Mouse (Mus musculus): ENCODE measurements at regions not wholly inside any gene's neighbourhood (a gene's known extent, or its start where the extent isn't known, plus 50 kb on each side); places are given as distances from the start of the nearest gene placed in this dataset.

DNA sequence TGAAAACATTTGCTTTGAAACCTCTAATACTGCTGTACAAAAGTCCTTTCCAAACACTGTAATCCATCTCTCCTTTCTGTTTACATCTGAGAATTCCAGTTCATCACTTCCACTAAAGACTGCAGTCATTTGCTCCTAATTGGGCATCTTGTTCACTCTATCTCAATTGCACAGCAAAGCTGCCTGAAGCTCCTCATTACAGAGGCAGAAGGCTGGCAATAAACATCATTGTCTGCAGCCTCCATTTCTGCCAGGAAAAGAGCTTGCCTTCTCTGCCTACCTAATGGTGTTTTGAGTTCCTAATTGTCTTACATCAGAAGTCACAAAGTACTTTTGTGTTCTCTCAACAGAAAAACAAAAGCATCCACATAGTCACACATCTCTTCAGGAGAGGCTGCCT is 207.7 kb downstream of the Kcnj2 start:
- in situ Hi-C loops (cut with MboI; ENCODE audit: low sequenced_read_pairs), result no loop called here

DNA sequence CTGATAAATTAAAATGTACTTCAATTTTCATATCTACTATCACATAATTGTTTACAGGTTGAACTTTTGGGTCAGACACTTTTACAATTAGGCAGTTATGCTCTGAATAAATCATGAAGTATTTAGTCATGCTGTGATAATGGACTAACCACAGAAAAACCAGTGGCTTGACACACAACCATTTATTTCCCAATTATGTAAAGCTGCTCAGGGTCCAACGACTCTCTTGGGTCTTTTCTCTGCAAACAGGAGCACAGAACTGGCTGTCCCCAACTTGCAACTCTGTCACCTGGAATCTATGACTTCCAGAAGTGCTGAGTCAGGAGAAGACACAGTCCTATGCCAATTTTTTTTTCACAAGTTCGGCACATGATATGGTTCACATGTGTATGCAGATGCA is 214.8 kb downstream of the Kcnj2 start:
- in situ Hi-C loops (cut with MboI; ENCODE audit: low sequenced_read_pairs), result no loop called here

DNA sequence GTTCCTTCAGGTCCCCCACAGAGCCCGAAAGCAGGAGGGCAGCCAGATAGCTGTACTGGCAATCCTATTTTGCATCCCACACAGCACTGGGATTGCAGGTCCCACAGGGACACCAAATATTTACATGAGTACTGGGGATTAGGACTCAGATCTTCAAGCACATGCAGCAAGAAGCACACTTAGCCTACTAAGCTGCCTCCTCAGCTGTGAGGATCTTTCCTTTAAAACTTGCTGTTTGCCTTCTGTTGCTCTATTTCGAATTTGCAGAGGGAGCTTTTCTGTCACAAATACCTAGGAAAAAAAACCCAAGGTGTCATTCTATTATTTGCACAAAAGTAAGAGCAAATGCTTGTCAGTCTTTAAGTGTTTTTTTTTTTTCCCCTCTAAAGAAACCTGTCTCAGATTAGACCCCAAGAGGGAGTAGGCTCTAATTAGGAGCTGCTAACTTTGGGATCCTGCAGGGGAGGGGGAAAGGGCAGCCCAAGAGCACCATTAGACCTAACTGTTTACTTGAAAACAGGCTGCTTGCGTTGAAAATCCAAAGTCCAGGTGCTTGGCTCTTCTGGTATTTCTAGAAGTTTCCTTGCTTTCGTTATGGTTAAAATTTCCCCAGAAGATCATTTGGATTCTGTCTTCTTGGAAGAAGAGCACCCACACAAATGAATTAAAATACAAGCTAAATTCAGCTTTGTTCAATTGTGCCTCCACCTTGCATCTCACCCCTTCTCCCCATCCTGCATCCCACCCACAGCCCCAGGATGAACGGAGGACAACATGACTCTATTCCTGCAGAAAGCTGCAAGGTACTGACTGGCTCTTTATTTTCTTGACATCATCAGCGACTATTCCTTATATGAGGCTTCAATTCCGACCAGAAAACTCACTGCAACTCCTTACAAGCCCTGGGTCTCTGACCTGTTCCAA is 215.5 kb downstream of the Kcnj2 start:
- in situ Hi-C loops (cut with MboI; ENCODE audit: low sequenced_read_pairs), result no loop called here

DNA sequence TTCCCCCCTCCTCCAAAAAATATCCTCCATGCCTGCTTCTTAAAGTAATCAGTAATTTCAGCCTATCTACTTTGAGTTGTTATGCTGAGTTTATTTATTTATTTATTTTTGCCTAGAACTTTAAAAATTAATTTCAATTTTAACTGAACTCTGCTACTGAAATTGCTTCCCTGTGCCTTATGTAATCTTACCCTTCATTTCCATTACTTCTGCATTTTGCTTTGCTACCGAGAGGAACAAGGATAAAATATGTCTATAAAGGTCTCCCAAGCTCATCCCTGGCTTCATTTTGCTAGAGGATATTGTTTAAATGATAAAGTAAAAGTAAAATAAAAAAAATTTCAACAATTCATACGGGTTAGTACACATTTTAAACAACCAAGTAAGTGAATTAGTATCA is 216.3 kb downstream of the Kcnj2 start:
- in situ Hi-C loops (cut with MboI; ENCODE audit: low sequenced_read_pairs), result no loop called here

DNA sequence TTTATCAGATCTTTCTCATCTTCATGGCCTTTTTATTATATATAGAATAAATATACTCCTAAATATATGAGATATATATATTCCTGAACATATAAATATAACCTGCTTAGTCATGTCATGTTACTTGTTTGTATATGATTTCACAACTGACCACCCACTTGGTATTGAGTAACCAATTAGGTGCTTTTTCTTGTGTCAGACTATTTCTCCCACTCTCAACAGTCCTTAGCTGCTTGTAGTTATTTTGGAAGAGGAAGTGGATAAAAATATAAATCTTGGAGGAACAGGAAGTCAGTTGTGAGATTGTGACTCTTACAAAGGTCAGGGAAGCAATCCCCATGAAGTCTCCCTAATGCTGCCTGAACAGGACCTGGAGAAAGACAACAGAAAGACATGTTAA is 224.6 kb downstream of the Kcnj2 start:
- in situ Hi-C loops (cut with MboI; ENCODE audit: low sequenced_read_pairs), result no loop called here

DNA sequence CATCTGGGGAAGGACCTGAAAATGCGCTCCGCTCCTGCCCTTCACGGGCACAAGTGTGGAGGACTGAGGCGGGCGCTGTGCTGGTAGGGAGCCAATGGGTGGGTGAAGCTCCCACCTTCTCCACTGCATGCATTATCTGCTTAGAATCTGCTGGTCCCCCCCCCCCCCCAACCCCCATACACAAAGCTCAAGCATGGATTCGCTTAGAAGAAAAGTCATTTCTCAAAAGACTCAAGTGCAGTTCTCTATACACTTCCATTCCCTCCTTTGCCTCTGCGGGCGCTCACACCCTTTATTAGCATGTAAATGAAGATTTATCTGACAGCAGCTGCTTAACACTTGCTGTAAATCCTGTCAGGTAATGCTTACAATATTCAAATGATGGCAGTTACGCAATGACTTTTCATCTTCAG is 230.4 kb downstream of the Kcnj2 start:
- in situ Hi-C loops (cut with MboI; ENCODE audit: low sequenced_read_pairs), result no loop called here

DNA sequence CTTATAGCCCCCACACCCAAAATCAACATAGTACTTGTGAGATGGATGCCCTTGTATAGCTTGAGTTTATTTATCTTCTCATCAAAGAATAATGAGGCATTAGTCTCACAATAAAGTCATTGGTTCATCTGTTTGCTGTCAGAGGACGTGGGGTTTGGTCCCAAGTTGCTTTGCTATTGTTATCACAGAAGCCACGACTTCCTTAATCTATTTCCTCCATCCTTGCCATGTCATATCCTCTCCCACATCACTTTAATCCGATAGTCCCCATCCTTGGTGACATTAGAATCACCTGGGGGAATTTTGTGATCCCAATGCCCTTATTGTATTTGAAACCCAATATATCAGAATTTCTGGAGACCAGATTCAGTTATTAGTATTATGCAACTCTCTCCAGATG is 246.8 kb downstream of the Kcnj2 start:
- in situ Hi-C loops (cut with MboI; ENCODE audit: low sequenced_read_pairs), result no loop called here

DNA sequence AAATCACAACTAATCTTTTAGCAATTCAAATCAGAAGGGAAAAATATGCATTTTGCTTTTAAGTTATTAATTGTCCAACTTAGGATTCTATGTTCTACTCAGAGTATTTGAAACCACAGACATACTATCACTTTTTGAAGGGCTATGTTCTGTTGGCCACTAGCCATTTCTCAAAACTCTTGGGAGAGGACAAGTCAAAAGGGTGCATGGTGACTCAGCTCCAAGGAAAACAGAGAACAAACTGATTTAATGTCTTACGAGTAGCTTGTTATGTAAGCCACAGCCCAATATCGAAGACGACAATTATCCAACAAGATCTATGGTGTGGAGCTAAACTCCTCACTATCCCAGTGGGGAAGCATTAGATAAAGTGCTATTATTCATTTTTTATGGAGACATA is 247.6 kb downstream of the Kcnj2 start:
- in situ Hi-C loops (cut with MboI; ENCODE audit: low sequenced_read_pairs), result no loop called here

DNA sequence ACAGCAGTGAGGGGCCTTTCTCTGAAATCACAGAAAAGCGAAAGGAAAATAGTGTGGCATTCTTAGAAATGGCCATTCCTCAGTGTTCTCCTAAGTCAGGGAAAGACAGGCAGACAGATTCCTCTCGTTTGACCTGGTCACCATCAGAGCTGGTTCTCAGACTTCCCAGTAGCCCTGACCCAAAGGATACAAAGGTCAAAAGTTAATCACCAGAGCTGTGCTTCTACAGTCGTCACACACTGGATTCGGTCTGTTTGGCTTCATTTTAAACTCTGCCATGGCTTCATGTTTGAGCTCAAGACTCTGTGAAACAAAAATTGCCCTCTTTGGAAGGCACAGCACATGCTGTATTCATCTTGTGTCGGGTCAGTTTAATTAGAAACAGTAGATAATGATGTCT is 255.6 kb downstream of the Kcnj2 start:
- in situ Hi-C loops (cut with MboI; ENCODE audit: low sequenced_read_pairs), result no loop called here

DNA sequence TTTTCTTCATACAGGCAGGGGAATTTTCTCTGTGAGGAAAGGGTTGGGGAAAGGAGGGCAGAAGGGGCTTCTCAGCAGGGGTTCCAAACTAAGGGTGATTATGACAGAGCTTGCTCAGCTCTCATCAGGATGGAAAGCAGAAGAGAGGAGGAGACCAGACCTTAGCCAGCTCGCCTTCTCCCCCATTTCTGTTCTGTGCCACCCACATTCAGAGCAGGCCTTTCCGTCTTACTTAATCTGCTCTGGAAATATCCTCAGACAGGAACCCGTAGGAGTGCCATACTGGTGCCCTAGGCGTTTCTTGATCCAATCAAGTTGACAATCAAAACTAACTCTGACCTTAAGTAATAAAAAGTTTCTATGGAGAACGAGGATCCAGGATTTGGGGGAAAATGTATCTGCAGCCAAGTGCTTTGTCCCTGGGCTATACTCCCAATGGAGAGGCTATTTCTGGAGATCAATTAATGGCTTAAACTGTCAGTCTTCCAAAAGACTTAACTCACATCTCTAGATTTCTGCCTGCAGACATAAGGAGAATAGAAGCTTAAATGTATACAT is 258.6 kb downstream of the Kcnj2 start:
- in situ Hi-C loops (cut with MboI; ENCODE audit: low sequenced_read_pairs), result no loop called here

DNA sequence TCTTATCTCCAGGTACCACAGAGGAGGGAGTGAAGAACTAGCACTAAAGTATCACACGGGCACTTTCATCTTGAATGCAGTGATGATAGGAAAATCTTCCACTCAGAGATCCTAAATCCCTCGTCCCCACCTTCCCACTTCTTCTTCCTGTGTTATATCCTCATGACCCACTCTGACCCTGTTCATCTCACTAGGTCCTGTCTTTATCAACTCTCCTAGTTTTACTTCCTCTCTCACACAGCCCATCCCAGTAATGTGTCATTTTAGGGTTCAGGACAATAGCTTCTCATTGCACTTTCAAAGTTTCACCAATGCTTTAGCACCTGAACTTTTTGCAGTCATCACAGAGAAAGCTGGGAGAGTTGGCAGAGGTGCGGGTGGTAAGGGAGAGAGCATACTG is 261.0 kb downstream of the Kcnj2 start:
- in situ Hi-C loops (cut with MboI; ENCODE audit: low sequenced_read_pairs), result no loop called here

DNA sequence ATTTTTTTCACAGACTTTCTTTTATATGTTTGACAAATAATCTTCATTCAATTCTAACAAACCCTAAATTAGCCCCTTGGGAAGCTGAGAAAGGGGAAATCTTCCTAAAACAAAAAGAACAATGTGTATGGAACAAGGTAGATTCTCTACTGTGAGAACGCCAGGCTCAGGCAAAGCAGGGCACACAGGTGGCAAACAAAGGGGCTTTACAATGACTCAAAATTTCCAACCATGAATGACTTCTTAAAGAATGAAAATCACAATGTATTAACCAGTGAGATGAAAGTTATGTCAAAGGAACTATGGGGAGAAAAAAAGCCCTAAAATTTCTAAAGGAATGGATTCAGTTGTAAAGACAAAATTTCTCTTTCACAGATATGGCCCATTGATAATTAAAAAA is 262.3 kb downstream of the Kcnj2 start:
- in situ Hi-C loops (cut with MboI; ENCODE audit: low sequenced_read_pairs), result no loop called here

DNA sequence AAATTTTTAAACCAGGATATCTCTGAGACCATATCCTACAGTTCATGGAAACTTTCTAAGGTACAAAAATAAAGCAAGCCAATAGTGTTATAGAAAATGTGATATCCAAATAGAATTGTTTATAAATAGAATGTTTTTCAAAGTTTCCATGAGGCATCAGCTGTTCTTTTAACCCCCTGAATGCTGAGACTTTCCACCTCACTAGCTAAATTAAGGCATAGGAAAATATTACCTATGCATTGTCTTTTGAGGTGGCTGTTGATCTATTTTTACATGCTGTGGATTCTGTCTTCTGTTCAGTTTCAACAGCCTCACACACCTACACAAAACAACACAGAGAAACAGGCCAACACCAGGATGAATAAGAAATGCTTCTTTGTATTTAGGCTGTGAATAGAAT is 265.6 kb downstream of the Kcnj2 start:
- in situ Hi-C loops (cut with MboI; ENCODE audit: low sequenced_read_pairs), result no loop called here

DNA sequence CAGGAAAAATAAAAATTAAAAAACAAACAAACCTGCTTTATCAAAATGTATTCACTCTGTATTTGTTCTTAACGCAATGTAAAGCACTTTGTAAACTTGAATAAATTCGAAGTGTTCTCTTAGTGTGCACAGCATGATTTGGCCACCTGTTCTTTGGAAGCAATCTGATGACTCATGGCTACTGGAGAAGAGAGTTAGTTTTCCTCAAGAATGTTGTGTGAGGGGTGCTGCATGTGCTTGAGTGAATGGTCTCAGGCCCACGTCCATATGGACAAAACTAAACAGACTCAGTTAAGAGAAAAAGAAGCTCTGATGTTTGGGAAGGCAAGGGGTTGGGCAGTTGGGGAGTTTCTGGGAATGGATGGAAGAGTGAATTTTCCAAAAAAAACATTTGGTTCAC is 267.1 kb downstream of the Kcnj2 start:
- in situ Hi-C loops (cut with MboI; ENCODE audit: low sequenced_read_pairs), result no loop called here

DNA sequence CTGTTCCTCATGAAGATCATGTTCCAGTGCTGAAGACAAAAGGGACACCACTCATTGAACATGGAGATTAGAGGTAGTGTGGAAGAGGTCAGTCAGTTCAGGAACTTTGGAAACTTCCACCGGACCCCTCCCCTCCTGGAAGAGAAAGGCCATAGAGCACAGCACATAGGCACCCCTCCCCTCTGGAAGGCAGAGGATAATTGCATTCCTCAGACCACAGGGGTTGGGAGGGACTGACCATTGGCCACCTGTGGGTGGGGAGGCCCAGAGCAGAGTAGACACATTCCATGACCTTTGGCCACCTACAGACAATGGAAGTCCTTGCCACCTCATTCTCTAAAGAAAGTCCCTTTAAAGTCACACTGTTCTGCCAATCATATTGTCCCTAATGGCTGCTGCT is 281.6 kb downstream of the Kcnj2 start:
- in situ Hi-C loops (cut with MboI; ENCODE audit: low sequenced_read_pairs), result no loop called here

DNA sequence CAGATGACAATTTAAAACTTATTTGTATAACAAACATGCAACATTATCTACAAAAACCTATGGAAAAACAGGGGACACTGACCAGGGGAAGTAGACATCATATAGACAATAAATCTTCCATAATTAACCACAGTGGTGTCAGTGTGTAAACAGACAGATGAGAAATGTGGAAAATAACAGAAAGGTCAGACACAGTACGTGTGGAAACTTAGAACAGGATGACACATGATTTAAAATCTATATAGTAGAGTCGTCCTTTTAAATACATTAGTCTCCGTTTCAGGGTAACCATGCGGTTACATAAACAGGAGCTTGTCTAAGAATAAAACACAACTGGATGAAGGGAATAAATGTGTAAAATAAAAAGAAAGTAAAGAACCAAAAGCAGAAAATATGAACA is 284.1 kb downstream of the Kcnj2 start:
- in situ Hi-C loops (cut with MboI; ENCODE audit: low sequenced_read_pairs), result no loop called here

DNA sequence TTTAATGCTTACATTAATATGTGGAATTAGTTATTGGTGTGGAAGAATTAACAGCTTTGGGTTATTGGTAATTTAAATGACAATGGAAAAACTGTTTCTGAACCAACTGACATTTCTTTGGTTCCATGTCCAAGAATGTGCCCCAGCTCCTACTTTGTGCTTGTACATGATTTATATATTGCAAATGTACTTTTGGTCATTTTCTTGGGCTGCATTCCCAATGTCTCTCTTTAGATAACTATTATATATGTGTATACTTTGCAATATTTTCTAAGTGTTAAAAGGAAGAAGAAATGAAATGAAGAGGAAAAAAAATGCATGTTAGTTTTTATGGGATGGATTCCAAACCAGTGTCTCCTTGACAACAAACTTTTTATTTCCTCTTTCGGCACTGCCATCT is 297.4 kb downstream of the Kcnj2 start:
- in situ Hi-C loops (cut with MboI; ENCODE audit: low sequenced_read_pairs), result no loop called here

DNA sequence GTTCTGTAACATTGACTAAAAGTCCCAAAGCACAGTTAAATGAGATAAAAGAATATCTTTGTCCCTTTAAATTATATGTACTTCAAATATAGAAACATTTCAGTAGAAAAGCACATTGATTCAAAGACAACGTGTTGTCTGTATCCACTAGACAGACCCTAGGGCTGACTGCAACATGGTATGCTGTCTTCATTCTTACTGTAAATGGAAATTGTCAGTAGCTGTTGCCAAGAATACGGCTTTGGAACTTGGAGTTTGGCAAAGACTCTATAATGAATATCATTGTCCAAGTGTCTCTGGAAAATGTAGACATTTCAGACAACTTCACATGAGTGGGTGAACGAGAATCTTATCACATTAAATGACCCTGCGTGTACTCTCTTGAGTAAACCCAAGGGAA is 311.2 kb downstream of the Kcnj2 start:
- in situ Hi-C loops (cut with MboI; ENCODE audit: low sequenced_read_pairs), result no loop called here

DNA sequence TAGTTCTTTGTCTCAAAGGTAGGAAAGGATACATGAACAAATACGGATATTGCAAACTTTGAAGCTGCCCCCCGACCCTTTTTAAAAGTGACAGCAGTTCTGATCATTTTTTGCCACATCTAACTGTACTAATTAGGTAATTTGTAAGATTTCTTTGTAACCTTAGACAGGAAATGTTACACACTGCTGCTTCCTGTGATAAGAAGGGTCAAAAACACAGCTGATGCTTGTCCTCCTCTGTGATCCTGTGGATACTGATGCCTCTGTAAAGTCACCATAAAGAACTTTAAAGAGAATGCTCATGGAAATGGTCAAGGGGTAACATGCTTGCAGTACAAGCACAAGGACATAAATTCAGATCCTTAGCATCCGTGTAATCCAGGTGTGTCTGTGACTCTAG is 313.9 kb downstream of the Kcnj2 start:
- in situ Hi-C loops (cut with MboI; ENCODE audit: low sequenced_read_pairs), result no loop called here

DNA sequence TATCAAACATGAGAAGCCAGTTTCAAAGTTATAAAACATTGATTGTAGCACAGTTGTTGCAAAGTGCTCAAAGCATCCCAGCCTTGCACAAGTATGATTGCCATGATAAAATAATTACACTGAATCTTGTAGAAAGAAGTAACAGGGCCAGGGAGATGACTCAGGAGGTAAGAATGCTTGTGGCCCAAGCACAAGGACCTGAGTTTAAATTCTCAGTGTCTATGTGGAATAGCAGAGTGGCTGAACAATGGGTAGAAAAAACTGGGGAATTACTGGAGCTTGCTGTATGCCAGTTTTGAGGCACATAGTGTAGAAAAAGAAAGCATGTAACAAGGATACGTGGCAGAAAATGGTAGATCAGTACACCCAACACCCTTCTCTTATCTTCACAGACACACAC is 332.7 kb downstream of the Kcnj2 start:
- in situ Hi-C loops (cut with MboI; ENCODE audit: low sequenced_read_pairs), result no loop called here

DNA sequence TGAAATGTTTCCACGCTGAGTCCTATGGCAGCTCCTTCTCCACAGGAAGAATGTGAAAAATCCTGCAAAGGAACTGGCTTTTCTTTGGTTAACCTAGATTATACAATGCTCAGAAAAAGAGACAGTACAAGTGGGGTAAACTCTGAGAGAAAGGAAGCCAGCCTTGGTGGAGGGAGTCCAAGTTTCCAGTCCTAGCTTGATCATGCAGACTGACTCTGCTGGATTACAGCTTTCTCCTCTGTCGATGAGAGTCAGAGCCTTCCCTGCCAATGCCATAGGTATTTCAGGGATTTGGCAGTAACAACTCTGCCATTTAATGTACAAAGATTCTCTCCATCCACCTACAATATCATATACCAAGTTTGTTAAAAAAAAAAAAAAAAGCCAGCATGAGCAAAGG is 343.3 kb downstream of the Kcnj2 start:
- in situ Hi-C loops (cut with MboI; ENCODE audit: low sequenced_read_pairs), result no loop called here

DNA sequence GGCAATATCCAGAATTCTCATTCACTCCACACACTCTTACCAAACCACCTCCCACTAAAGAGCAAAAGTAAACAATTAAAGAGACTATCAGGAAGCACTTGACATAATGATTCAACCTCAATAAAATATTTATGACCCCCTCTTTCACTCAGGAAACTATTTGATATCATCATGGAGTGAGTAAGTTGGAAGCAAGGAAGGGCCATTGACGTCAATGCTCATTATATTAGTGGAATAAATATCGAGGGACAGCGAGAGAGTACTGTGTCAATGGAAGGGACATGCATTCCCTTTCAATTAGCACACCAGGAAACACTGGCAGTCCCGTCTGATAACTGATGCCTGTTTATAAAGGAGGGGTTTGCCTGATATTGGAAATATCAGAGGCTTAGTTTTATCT is 358.9 kb downstream of the Kcnj2 start:
- in situ Hi-C loops (cut with MboI; ENCODE audit: low sequenced_read_pairs), result loop anchor here (25.0 kb wide), 2 partner anchors 888 to 1063 kb away; no protein-coding TSS in a partner anchor

DNA sequence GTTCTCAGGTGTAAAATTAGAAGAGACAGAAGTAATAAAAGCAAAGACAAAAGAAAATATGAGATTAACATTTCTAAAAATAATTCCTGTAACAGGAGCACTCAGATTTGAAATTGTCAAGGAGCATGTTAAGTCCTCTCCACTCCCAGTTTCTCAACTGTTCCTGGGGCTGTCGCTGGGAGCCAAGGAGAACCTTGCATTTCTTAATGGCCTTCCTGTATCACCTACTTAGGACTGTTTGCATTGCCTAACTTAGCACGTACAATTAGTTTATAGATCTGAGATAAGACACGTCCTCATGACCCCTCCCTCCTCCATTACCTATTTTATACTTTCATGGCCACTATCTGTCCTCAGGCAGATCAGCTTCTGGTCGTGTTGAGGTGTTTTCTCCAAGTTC is 360.8 kb downstream of the Kcnj2 start:
- in situ Hi-C loops (cut with MboI; ENCODE audit: low sequenced_read_pairs), result loop anchor here (25.0 kb wide), 2 partner anchors 889 to 1064 kb away; no protein-coding TSS in a partner anchor

Measured in CH12F3 (cell line).